Mouse (Mus musculus): ENCODE measurements around the gene Abcg5.

DNA sequence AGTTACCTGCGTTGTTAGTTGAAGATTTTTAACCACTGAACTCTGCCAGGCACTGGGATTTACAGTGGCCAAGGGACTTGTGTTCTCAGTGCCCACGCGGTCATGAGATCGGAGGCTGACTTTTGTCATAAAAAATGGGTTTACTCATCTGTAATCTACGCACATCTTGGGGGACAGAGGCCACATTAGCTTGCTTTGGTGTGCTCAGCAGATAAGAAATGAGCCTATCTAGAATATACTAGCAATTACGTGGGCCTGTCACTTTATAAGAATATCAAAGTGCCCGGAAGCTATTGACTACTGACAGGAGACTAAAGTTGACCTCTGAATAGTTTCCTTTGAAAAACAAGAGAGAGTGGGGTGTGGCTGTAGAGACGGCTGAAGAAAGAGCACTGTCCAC is 23.9 kb downstream of the Abcg5 start:
- TF ChIP-seq POLR2A (IDR thresholded peaks at IDR 0.05; ENCODE audit: insufficient read length, low read depth) (no peak), USF1 (IDR thresholded peaks at IDR 0.05; ENCODE audit: low read depth) (no peak), MYOD1 (IDR thresholded peaks at IDR 0.05; ENCODE audit: control insufficient read depth in 1 of 3, insufficient read length in 2 of 3, low read depth in 2 of 3) (no peak), SRF (IDR thresholded peaks at IDR 0.05; ENCODE audit: control insufficient read depth, insufficient read length, low read depth) (no peak), REST (IDR thresholded peaks at IDR 0.05; ENCODE audit: insufficient read depth, insufficient read length) (no peak), CEBPB (IDR thresholded peaks at IDR 0.05; ENCODE audit: insufficient read depth, poor library complexity, severe bottlenecking) (no peak), E2F4 (IDR thresholded peaks at IDR 0.05; ENCODE audit: insufficient read depth) (no peak)

All from myocyte (in vitro differentiated cells).